Mouse (Mus musculus) testis, adult 2 months (tissue): Measurements from ENCODE around the gene Tspan9. TPM values are rescaled to one million over a fixed set of nuclear protein-coding genes. Genes with fewer than 3 reads are reported as not detected.

Experiments used
- H3K27ac ChIP-seq: fragments of 200-500 bp; 2 replicates; pipeline ENCODE4 v1.5.1; 2012; ENCODE audit warnings: low read depth, low read length; ENCODE audit not compliant: control insufficient read depth, insufficient read depth
- H3K27me3 ChIP-seq: fragments of 200-500 bp; 2 replicates; pipeline ENCODE4 v1.6.1; 2012; ENCODE audit warnings: mild to moderate bottlenecking, low read length, moderate library complexity; ENCODE audit not compliant: control insufficient read depth, insufficient read depth
- H3K36me3 ChIP-seq: fragments of 200-500 bp; 2 replicates; pipeline ENCODE4 v1.6.1; 2012; ENCODE audit warnings: mild to moderate bottlenecking, low read length; ENCODE audit not compliant: control insufficient read depth, insufficient read depth
- H3K4me1 ChIP-seq: fragments of 200-500 bp; 2 replicates; pipeline ENCODE4 v1.6.1; 2012; ENCODE audit warnings: low read length; ENCODE audit not compliant: control insufficient read depth, insufficient read depth
- H3K4me3 ChIP-seq: fragments of 200-500 bp; 2 replicates; pipeline ENCODE4 v1.5.1; 2012; ENCODE audit warnings: low read depth, mild to moderate bottlenecking, low read length, moderate library complexity, mixed read lengths; ENCODE audit not compliant: control insufficient read depth
- CTCF ChIP-seq: fragments of 200-500 bp; IDR thresholded peaks from 2 replicates; pipeline ENCODE4 v1.5.1; 2012; ENCODE audit warnings: low read depth, mild to moderate bottlenecking, inconsistent platforms, low read length, moderate library complexity; ENCODE audit not compliant: control insufficient read depth, insufficient read depth, insufficient replicate concordance
- POLR2A ChIP-seq: fragments of 200-500 bp; IDR thresholded peaks from 2 replicates; pipeline ENCODE4 v1.6.1; 2012; ENCODE audit warnings: low read depth, mild to moderate bottlenecking, inconsistent platforms, low read length, moderate library complexity; ENCODE audit not compliant: control insufficient read depth
- polyA plus RNA-seq: library from polyadenylated mRNA; depleted of rRNA; stranded (reverse); fragments of >200 nt; gene quantifications from 2 replicates; pipeline ENCODE4 v1.2.3, GENCODE M21; 2012

The Tspan9 gene
- polyA plus RNA-seq, 1 experiment: 3.5 TPM

GRCm38 (mm10) chr6:128030475-128030874, 112.9 kb downstream of the Tspan9 start:
- Histone ChIP-seq H3K27me3 (no peaks in the 10 kb centered on the region; the same call in 1 of the 2 replicates), H3K27ac (no peak overlapping the region), H3K4me1 (peaks cover 3% of the 10 kb centered on the region), H3K4me3 (no peak overlapping the region), H3K36me3 (no peaks in the 10 kb centered on the region)
- no peak for TF ChIP-seq CTCF
- no peak for TF ChIP-seq POLR2A

- Histone ChIP-seq H3K4me1 (no peaks in the 10 kb centered on the region; the same call in 1 of the 2 replicates), H3K4me3 (no peak overlapping the region), H3K27ac (no peak overlapping the region), H3K36me3 (no peaks in the 10 kb centered on the region), H3K27me3 (no peaks in the 10 kb centered on the region)
- TF ChIP-seq POLR2A (no peak), CTCF (no peak)
These were observed 113.7 kb downstream of the Tspan9 start for GRCm38 (mm10) chr6:128029517-128030348.

GRCm38 (mm10) chr6:128028116-128028940, 115.1 kb downstream of the Tspan9 start:
- peak; percentile 58; the same call in 1 of the 2 replicates for TF ChIP-seq CTCF
- TF ChIP-seq POLR2A: no peak
- no peak overlapping the region for H3K27ac ChIP-seq

GRCm38 (mm10) chr6:128025997-128026396, 117.4 kb downstream of the Tspan9 start:
- no peaks in the 10 kb centered on the region for H3K4me1 ChIP-seq
- TF ChIP-seq POLR2A: no peak
- no peak for TF ChIP-seq CTCF
- H3K36me3 ChIP-seq: no peaks in the 10 kb centered on the region
- no peak overlapping the region for H3K27ac ChIP-seq
- H3K27me3 ChIP-seq: no peaks in the 10 kb centered on the region
- no peak overlapping the region for H3K4me3 ChIP-seq

More at GRCm38 (mm10) chr6:128028116-128028940, 115.1 kb downstream of the Tspan9 start:
- Histone ChIP-seq H3K4me1 (no peaks in the 10 kb centered on the region), H3K4me3 (no peak overlapping the region), H3K27me3 (no peaks in the 10 kb centered on the region), H3K36me3 (no peaks in the 10 kb centered on the region)

GRCm38 (mm10) chr6:128025581-128025980, 117.8 kb downstream of the Tspan9 start:
- Histone ChIP-seq H3K36me3 (no peaks in the 10 kb centered on the region), H3K4me3 (no peak overlapping the region), H3K27ac (no peak overlapping the region), H3K4me1 (no peaks in the 10 kb centered on the region), H3K27me3 (no peaks in the 10 kb centered on the region)
- TF ChIP-seq CTCF: no peak

GRCm38 (mm10) chr6:128022207-128022606, 121.2 kb downstream of the Tspan9 start:
- Histone ChIP-seq H3K4me3 (no peak overlapping the region), H3K27me3 (no peaks in the 10 kb centered on the region), H3K36me3 (no peaks in the 10 kb centered on the region), H3K27ac (no peak overlapping the region), H3K4me1 (no peaks in the 10 kb centered on the region)
- TF ChIP-seq POLR2A (no peak), CTCF (no peak)

DNA sequence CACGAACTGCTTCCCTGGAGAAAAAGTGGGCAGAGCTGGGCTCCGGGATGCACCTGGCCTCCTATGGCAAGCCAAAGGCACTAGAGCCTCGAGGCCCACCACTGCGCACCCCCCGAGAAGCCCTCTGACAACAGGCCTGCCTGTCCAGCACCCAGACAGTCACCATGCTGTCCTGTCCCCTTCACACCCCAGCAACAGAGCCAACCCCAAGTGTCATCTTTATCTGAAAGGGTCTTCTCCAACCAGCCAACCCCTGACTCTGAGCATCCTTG, 121.5 kb downstream of the Tspan9 start:
- Histone ChIP-seq H3K4me1 (no peaks in the 10 kb centered on the region), H3K27ac (no peak overlapping the region), H3K4me3 (no peak overlapping the region), H3K36me3 (no peaks in the 10 kb centered on the region), H3K27me3 (no peaks in the 10 kb centered on the region)
- no peak for TF ChIP-seq POLR2A
- no peak for TF ChIP-seq CTCF
